Mouse (Mus musculus) liver, postnatal 0 days (tissue): ENCODE measurements around the gene Galr3.
"Not testable (repeated sequence)": the region's sequence is repeated elsewhere in the genome, so short reads cannot be mapped to it uniquely, and the experiment has no call there.

Source experiments
- CTCF ChIP-seq: sonication (generic); IDR thresholded peaks from 2 replicates; pipeline ENCODE4 v1.5.1; 2016; ENCODE audit warnings: antibody characterized with exemption, low read depth
- EP300 ChIP-seq: IDR thresholded peaks from 2 replicates; pipeline ENCODE4 v1.6.1; 2016; ENCODE audit warnings: antibody characterized with exemption, low read depth, mild to moderate bottlenecking

GRCm38 (mm10) chr15:79007836-79008235 lies 33.8 kb upstream of the Galr3 start:
- TF ChIP-seq EP300 = not testable (repeated sequence)
- peak; percentile 23; the same call in 1 of the 2 replicates for TF ChIP-seq CTCF
